Mouse (Mus musculus): ENCODE data around the gene Dgki. TPM values are rescaled to one million over a fixed set of nuclear protein-coding genes. Genes with fewer than 3 reads are reported as not detected.

Dgki gene
- polyA plus RNA-seq, 1 experiment: not detected

- H3K79me3 ChIP-seq (ENCODE audit: low read depth): no peaks in the 10 kb centered on the region
- H3ac ChIP-seq (ENCODE audit: control insufficient read depth, insufficient read length, low read depth): no peak overlapping the region
- no peak for TF ChIP-seq CEBPB (IDR thresholded peaks at IDR 0.05; ENCODE audit: low read depth)
- TF ChIP-seq FOSL1 (IDR thresholded peaks at IDR 0.05; ENCODE audit: insufficient read depth, low read length, poor library complexity, severe bottlenecking): no peak
- TF ChIP-seq MYOD1 (IDR thresholded peaks at IDR 0.05; ENCODE audit: control insufficient read depth, insufficient read length, low read depth): no peak
- no peak overlapping the region for H3K4me3 ChIP-seq (ENCODE audit: insufficient read depth, poor library complexity, severe bottlenecking)
- no peaks in the 10 kb centered on the region for H3K27me3 ChIP-seq (ENCODE audit: control insufficient read depth, insufficient read depth, insufficient read length)
- H3K79me2 ChIP-seq (ENCODE audit: control insufficient read depth, insufficient read depth): no peaks in the 10 kb centered on the region
- peaks cover 13% of the 10 kb centered on the region for H3K36me3 ChIP-seq (ENCODE audit: control insufficient read depth, insufficient read depth)
These were observed 32.9 kb upstream of the Dgki start for GRCm38 (mm10) chr6:37332846-37333245.

- H3K4me3 ChIP-seq (ENCODE audit: insufficient read depth, poor library complexity, severe bottlenecking): no peak overlapping the region
- H3K79me2 ChIP-seq (ENCODE audit: control insufficient read depth, insufficient read depth): no peaks in the 10 kb centered on the region
- H3ac ChIP-seq (ENCODE audit: control insufficient read depth, insufficient read length, low read depth): no peak overlapping the region
- H3K27me3 ChIP-seq (ENCODE audit: control insufficient read depth, insufficient read depth, insufficient read length): no peaks in the 10 kb centered on the region
- peaks cover 13% of the 10 kb centered on the region for H3K36me3 ChIP-seq (ENCODE audit: control insufficient read depth, insufficient read depth)
- H3K79me3 ChIP-seq (ENCODE audit: low read depth): no peaks in the 10 kb centered on the region
- TF ChIP-seq USF1 (IDR thresholded peaks at IDR 0.05; ENCODE audit: low read depth): no peak
- TF ChIP-seq MYOG (IDR thresholded peaks at IDR 0.05; ENCODE audit: control insufficient read depth, extremely low read depth, insufficient read length): no peak
- no peak for TF ChIP-seq MAX (IDR thresholded peaks at IDR 0.05)
- no peak for TF ChIP-seq CEBPB (IDR thresholded peaks at IDR 0.05; ENCODE audit: low read depth)
- TF ChIP-seq FOSL1 (IDR thresholded peaks at IDR 0.05; ENCODE audit: insufficient read depth, low read length, poor library complexity, severe bottlenecking): no peak
- no peak for TF ChIP-seq CTCF (IDR thresholded peaks at IDR 0.05; ENCODE audit: control insufficient read depth, insufficient read depth, insufficient read length)
These were observed 30.2 kb upstream of the Dgki start for GRCm38 (mm10) chr6:37329901-37330864.

- Histone ChIP-seq H3K79me2 (ENCODE audit: control insufficient read depth, insufficient read depth) (no peaks in the 10 kb centered on the region), H3ac (ENCODE audit: control insufficient read depth, insufficient read length, low read depth) (no peak overlapping the region), H3K4me3 (ENCODE audit: insufficient read depth, poor library complexity, severe bottlenecking) (no peak overlapping the region), H3K27me3 (ENCODE audit: control insufficient read depth, insufficient read depth, insufficient read length) (no peaks in the 10 kb centered on the region), H3K79me3 (ENCODE audit: low read depth) (no peaks in the 10 kb centered on the region), H3K36me3 (ENCODE audit: control insufficient read depth, insufficient read depth) (peaks cover 13% of the 10 kb centered on the region)
- TF ChIP-seq MAX (IDR thresholded peaks at IDR 0.05): no peak
- no peak for TF ChIP-seq CEBPB (IDR thresholded peaks at IDR 0.05; ENCODE audit: low read depth)
- no peak for TF ChIP-seq CTCF (IDR thresholded peaks at IDR 0.05; ENCODE audit: control insufficient read depth, insufficient read depth, insufficient read length)
- no peak for TF ChIP-seq FOSL1 (IDR thresholded peaks at IDR 0.05; ENCODE audit: insufficient read depth, low read length, poor library complexity, severe bottlenecking)
- no peak for TF ChIP-seq USF1 (IDR thresholded peaks at IDR 0.05; ENCODE audit: low read depth)
- TF ChIP-seq MYOG (IDR thresholded peaks at IDR 0.05; ENCODE audit: control insufficient read depth, extremely low read depth, insufficient read length): no peak
- TF ChIP-seq MYOD1 (IDR thresholded peaks at IDR 0.05; ENCODE audit: control insufficient read depth, insufficient read length, low read depth): no peak
These were observed 29.4 kb upstream of the Dgki start for GRCm38 (mm10) chr6:37329376-37329775.

- H3K36me3 ChIP-seq (ENCODE audit: control insufficient read depth, insufficient read depth): peaks cover 9% of the 10 kb centered on the region
- no peaks in the 10 kb centered on the region for H3K79me3 ChIP-seq (ENCODE audit: low read depth)
- no peak for TF ChIP-seq CTCF (IDR thresholded peaks at IDR 0.05; ENCODE audit: control insufficient read depth, insufficient read depth, insufficient read length)
- no peak for TF ChIP-seq CEBPB (IDR thresholded peaks at IDR 0.05; ENCODE audit: low read depth)
- TF ChIP-seq MYOG (IDR thresholded peaks at IDR 0.05; ENCODE audit: control insufficient read depth, extremely low read depth, insufficient read length): no peak
- no peak for TF ChIP-seq FOSL1 (IDR thresholded peaks at IDR 0.05; ENCODE audit: insufficient read depth, low read length, poor library complexity, severe bottlenecking)
- TF ChIP-seq MYOD1 (IDR thresholded peaks at IDR 0.05; ENCODE audit: control insufficient read depth, insufficient read length, low read depth): no peak
- no peak for TF ChIP-seq USF1 (IDR thresholded peaks at IDR 0.05; ENCODE audit: low read depth)
- no peak for TF ChIP-seq MAX (IDR thresholded peaks at IDR 0.05)
- H3K27me3 ChIP-seq (ENCODE audit: control insufficient read depth, insufficient read depth, insufficient read length): no peaks in the 10 kb centered on the region
- no peak overlapping the region for H3K4me3 ChIP-seq (ENCODE audit: insufficient read depth, poor library complexity, severe bottlenecking)
- no peaks in the 10 kb centered on the region for H3K79me2 ChIP-seq (ENCODE audit: control insufficient read depth, insufficient read depth)
- no peak overlapping the region for H3ac ChIP-seq (ENCODE audit: control insufficient read depth, insufficient read length, low read depth)
These were observed 28.7 kb upstream of the Dgki start for GRCm38 (mm10) chr6:37328671-37329070.

- TF ChIP-seq MYOG (IDR thresholded peaks at IDR 0.05; ENCODE audit: control insufficient read depth, extremely low read depth, insufficient read length) (no peak), CTCF (IDR thresholded peaks at IDR 0.05; ENCODE audit: control insufficient read depth, insufficient read depth, insufficient read length) (no peak), USF1 (IDR thresholded peaks at IDR 0.05; ENCODE audit: low read depth) (no peak), MYOD1 (IDR thresholded peaks at IDR 0.05; ENCODE audit: control insufficient read depth, insufficient read length, low read depth) (no peak), CEBPB (IDR thresholded peaks at IDR 0.05; ENCODE audit: low read depth) (no peak), MAX (IDR thresholded peaks at IDR 0.05) (no peak), FOSL1 (IDR thresholded peaks at IDR 0.05; ENCODE audit: insufficient read depth, low read length, poor library complexity, severe bottlenecking) (no peak)
- Histone ChIP-seq H3K79me3 (ENCODE audit: low read depth) (no peaks in the 10 kb centered on the region), H3K27me3 (ENCODE audit: control insufficient read depth, insufficient read depth, insufficient read length) (no peaks in the 10 kb centered on the region), H3K79me2 (ENCODE audit: control insufficient read depth, insufficient read depth) (no peaks in the 10 kb centered on the region), H3K4me3 (ENCODE audit: insufficient read depth, poor library complexity, severe bottlenecking) (no peak overlapping the region), H3K36me3 (ENCODE audit: control insufficient read depth, insufficient read depth) (peaks cover 2% of the 10 kb centered on the region), H3ac (ENCODE audit: control insufficient read depth, insufficient read length, low read depth) (no peak overlapping the region)
These were observed 27.5 kb upstream of the Dgki start for GRCm38 (mm10) chr6:37327519-37327918.
